Mouse (Mus musculus) c-Kit-negative CD71-positive TER-119-positive erythroid progenitor cells, embryonic 14.5 days (primary cell): ENCODE data around the gene Ttc6.

Source experiments
- DNase-seq: peaks from one replicate; pipeline ENCODE4 v3.0.0-alpha.2; 2013; ENCODE audit warnings: low read depth, low spot score

Ttc6 gene

DNA sequence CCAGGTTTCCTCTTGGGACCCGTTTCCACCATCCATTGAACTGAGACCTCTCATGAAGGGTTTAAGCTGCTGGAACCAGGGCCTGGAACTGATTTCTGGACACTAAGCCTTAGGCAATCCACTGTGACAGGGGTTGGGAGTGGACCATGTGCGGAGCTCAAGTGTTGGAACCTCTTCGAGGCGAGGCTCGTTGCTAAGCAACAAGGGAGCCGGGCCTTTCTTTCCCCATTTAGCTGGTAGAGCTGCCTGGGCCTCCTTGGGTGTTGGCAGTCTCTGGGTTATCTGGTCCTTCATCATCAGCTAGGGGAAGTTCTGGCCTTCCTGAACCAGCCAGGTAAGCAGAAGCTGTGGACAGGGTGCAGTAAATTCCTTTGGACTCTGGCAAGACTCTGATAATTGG, at the start of gene Ttc6:
Ttc6 (plus strand) TSS at position 205 of the 400 bp plus-strand sequence.
- DNase-seq = no peak

DNA sequence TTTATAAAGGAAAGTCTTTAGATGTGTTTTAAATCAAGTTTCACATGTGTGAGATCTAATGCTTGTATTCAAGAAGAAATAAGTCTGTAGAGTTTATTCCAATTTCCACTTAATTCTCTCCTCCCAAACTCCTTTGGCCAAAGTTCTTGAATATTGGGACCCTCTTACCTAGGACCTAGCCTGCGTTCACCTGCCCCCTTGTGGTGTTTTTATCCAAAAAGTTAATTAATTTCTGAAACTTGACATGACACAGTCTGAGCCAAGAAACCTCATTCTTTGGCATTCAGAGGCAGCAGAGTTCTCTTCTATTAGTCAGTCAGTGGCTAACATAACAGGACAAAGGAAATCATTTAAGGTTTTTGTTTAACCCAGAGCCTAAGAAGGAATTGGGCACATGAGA, 49.4 kb upstream of the Ttc6 start:
- DNase-seq = no peak

- DNase-seq = no peak
Observed at GRCm38 (mm10) chr12:57515702-57516377, 48.1 kb upstream of the Ttc6 start.

- no peak for DNase-seq
Observed at GRCm38 (mm10) chr12:57528335-57528734, 35.6 kb upstream of the Ttc6 start.

DNA sequence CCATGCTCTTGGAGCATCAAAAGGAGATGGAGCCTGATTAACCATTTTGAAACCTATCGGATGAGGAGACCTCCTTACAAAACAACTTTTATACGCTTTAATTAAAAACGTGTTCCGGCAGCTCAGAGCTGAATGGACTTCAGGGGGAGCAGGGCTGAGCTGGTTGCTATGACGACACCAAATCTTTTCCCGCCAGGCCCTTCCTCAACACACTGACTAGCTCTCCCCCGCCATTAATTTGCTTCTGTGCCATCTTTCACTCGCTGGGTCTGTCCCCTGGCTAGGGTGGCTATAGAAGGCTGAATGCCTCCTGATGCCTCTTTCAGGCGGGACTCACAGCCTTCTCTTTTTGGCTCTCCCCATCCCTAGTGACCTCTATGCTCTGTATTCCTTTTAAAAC, 33.4 kb upstream of the Ttc6 start:
- DNase-seq = no peak

DNA sequence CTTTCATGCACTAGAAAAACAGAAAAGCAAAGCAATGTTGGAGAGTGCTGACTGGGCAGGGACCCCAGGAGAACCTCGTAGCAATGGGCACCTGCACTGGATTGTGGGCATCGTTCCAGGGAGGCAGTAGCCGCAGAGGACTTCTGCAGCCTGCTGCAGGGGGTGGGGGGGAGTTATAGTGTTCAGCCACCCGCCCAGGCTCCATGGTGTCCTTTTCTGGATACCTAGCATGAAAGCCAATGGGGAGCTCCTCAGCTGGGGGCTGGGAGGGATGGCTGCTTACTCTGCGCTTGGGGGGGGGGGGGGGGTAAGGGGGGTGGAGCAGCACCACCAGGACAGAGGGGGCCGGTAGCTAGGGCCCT, 29.4 kb upstream of the Ttc6 start:
- DNase-seq = no peak

GRCm38 (mm10) chr12:57534879-57535611, 28.9 kb upstream of the Ttc6 start:
- no peak for DNase-seq

GRCm38 (mm10) chr12:57536056-57536908, 27.6 kb upstream of the Ttc6 start:
- DNase-seq = no peak

- no peak for DNase-seq
Observed at GRCm38 (mm10) chr12:57536909-57537670, 26.8 kb upstream of the Ttc6 start.

GRCm38 (mm10) chr12:57537791-57538587, 25.9 kb upstream of the Ttc6 start:
- DNase-seq = no peak

DNA sequence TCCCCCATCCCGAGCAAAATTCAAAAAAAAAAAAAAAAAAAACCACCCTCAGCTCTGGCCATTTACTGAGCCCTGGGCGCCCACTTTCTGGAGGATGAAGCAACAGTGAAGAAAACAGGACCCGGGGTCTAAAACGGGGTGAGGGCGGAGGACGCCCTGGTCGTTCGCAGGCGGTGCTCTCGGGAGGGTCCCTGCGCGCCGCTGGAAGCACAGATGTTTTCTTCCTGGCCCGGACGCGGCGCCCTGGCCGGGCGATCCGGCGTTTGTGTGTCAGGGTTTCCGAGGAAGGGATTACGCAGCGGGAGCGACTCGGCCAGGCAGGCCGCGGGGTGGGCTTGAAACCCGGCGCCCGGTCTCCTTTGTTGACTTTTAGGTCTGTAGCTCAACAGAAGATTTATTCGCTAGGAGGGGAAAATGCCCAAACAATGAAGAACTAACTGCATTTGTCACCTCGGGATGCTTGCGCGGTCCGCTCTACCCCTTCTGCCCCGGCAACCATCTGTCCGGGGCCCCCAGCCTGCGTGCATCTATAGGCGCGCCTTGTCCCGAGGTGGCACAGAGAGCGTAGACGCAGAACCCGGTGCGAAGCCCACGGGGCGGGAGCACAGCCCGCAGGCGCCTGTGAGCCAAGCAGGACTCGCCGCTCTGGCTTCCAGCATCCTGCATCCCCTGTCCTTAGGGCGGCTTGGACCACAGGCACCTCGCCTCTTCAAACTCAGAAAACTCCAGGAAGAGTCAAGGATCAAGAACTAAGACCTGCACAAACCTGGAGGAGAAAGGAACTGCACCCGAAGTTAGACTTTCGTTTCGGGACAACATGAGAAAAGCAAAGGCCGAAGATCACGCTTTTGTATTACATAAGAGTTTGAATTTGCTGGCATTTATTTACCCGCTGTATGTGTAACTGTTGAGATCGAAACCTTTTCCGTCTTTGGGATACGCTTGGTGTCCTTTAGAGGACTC, 25.0 kb upstream of the Ttc6 start:
- no peak for DNase-seq

DNA sequence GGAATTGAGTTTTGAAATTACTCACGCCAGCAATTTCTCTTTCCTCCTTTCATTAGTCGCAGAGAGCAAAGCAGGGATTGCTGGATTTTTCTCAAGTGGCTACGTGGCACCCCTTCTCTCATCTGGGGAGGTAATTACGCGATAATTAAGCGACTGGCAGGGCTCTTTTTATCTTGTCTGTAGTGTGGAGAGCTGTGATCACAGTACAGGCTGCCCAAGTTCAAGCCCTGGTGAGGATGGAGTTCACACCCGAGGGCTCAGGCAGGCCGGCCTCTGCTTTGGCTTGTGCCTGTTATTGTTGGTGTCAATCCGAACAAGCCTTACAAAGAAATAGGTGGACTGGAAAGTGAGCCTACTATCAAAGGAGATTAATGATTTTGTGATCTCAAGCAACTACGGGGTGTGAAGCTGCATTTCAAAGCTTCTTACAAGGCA, 24.3 kb upstream of the Ttc6 start:
- no peak for DNase-seq

GRCm38 (mm10) chr12:57541118-57541517, 22.8 kb upstream of the Ttc6 start:
- DNase-seq = no peak

DNA sequence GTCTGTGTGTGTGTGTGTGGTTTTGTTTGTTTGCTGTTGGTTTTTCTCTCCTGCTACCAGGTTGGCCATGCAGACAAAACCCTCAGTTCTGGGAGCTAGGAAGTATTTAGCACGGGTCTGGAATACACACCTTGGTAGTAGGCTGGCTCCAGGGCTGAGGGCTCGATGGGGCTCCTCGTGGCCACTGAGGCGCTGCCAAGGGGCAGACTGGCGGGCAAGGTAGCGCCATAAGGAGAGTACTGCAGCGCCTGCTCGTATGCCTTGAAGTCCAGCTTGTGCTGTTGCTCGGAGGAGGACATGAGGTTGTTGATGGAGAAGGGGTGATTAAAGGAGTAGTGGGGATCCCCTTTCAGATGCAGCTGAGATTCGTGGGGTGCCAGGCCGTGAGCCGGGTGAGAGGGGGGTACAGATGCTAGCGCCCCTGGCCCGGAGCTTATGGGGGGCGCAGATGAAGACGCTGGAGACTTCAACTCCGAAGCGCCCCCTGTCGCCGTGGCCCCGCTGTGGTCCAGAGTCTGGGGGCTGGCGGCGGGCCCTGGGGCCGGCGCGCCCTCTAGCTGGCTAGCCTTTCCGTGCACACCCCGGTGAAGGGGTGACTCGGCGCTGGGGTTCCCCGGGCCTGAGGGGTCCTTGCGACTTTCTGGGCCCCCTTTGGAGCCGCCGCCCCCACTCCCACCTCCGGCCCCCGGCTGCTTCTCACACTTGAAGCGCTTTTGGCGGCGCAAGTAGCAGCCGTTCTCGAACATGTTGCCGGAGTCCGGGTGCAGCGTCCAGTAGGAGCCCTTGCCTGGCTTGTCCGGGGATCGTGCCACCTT, 21.8 kb upstream of the Ttc6 start:
- no peak for DNase-seq

- no peak for DNase-seq
Observed at GRCm38 (mm10) chr12:57542746-57543626, 20.9 kb upstream of the Ttc6 start.

DNA sequence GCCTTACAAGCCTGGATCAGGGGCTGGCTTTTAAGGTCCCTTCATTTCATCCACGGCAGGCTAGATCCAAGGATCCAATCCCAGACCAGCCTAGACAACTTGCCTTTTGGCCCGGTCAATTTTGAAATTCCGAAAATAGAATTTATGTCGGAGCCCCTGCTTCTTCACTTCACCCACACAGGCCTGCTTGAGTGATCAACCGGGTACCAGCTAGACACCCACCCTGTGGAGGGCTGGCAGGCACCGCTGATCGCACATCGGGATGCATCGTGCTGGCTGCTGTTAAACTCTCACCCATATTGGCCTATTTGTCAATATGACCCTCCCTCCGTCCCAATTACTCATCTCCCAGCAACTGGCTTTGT, 20.3 kb upstream of the Ttc6 start:
- DNase-seq = no peak

GRCm38 (mm10) chr12:57544641-57545370, 19.1 kb upstream of the Ttc6 start:
- DNase-seq = no peak
